Mouse (Mus musculus) midbrain, embryonic 12.5 days (tissue): Measurements from ENCODE around the gene Zdhhc22. TPM values are rescaled to one million over a fixed set of nuclear protein-coding genes. Genes with fewer than 3 reads are reported as not detected.

Experiments
- ATAC-seq: fragments of 200-750 bp; cut with Nextera tagmentation; 2 replicates; pipeline ENCODE4 v1.8.0; 2017; ENCODE audit warnings: low read depth, moderate TSS enrichment, moderate library complexity; ENCODE audit not compliant: low FRiP score
- H3K27ac ChIP-seq: fragments of 300-500 bp; sonication (generic); replicated peaks from 2 replicates; pipeline ENCODE4 v1.5.1; 2016; ENCODE audit warnings: mild to moderate bottlenecking
- H3K27me3 ChIP-seq: fragments of 300-500 bp; sonication (generic); 2 replicates; pipeline ENCODE4 v1.6.1; 2016; ENCODE audit warnings: mild to moderate bottlenecking
- H3K36me3 ChIP-seq: fragments of 300-500 bp; sonication (generic); 2 replicates; pipeline ENCODE4 v1.6.1; 2016
- H3K4me1 ChIP-seq: fragments of 300-500 bp; sonication (generic); 2 replicates; pipeline ENCODE4 v1.6.1; 2016
- H3K4me2 ChIP-seq: fragments of 300-500 bp; sonication (generic); replicated peaks from 2 replicates; pipeline ENCODE4 v1.6.1; 2016; ENCODE audit warnings: mild to moderate bottlenecking, moderate library complexity
- H3K4me3 ChIP-seq: fragments of 300-500 bp; sonication (generic); 2 replicates; pipeline ENCODE4 v1.5.1; 2016; ENCODE audit warnings: mild to moderate bottlenecking
- H3K9ac ChIP-seq: fragments of 300-500 bp; sonication (generic); replicated peaks from 2 replicates; pipeline ENCODE4 v1.6.1; 2016; ENCODE audit warnings: mild to moderate bottlenecking, moderate library complexity
- H3K9me3 ChIP-seq: fragments of 300-500 bp; sonication (generic); 2 replicates; pipeline ENCODE4 v1.6.1; 2016; ENCODE audit warnings: mild to moderate bottlenecking
- WGBS: fragments of 180-500 bp; shearing (Covaris S2); methylation state at CpG from one replicate; pipeline ENCODE4 v1.1.7; 2016; 5-methylcytosine and 5-hydroxymethylcytosine counted together
- polyA plus RNA-seq: library from polyadenylated mRNA; unstranded; fragments of >200 nt; fragmentation: Nextera tagmentation; extraction: Ambion mirVana; gene quantifications from 2 replicates; pipeline ENCODE4 v1.2.1, GENCODE M21; 2016

The Zdhhc22 gene
- 0.98 and 1.9 TPM in 2 replicates for polyA plus RNA-seq

- 0 out of 2 replicates have a peak within 1 kb of the TSS, but pooled peaks have one; percentile 21 for H3K27ac ChIP-seq
- peaks cover 70% of the 10 kb centered on the region for H3K27me3 ChIP-seq
- H3K4me2 ChIP-seq: peak within 1 kb of the TSS; percentile 90
- no peaks in the 10 kb centered on the region for H3K9me3 ChIP-seq
- peaks cover 27% of the 10 kb centered on the region for H3K4me1 ChIP-seq
- peak within 1 kb of the TSS; percentile 59 for H3K9ac ChIP-seq
- 1% methylated on average over 55 of the region's 68 CpGs for WGBS
- peak within 1 kb of the TSS; percentile 53 for H3K4me3 ChIP-seq
- ATAC-seq: peak; percentile 74
- no peaks in the 10 kb centered on the region for H3K36me3 ChIP-seq
These were observed at the start of gene Zdhhc22 for GRCm38 (mm10) chr12:86989890-86990754. Gene Zdhhc22, minus strand, starts transcription at chr12:86990430.

- 92% methylated on average over 7 of the region's 7 CpGs for WGBS
- Histone ChIP-seq H3K9ac (no peak overlapping the region), H3K27ac (no peak overlapping the region), H3K4me2 (no peak overlapping the region), H3K4me1 (no peaks in the 10 kb centered on the region), H3K4me3 (no peak overlapping the region), H3K27me3 (peaks cover 3% of the 10 kb centered on the region; the same call in 1 of the 2 replicates), H3K9me3 (no peaks in the 10 kb centered on the region), H3K36me3 (no peaks in the 10 kb centered on the region)
- ATAC-seq: no peak
These were observed 46.4 kb upstream of the Zdhhc22 start for GRCm38 (mm10) chr12:87036631-87037030.

- Histone ChIP-seq H3K9ac (no peak overlapping the region), H3K36me3 (no peaks in the 10 kb centered on the region), H3K4me1 (peaks cover 6% of the 10 kb centered on the region), H3K4me3 (no peak overlapping the region), H3K27ac (no peak overlapping the region), H3K4me2 (no peak overlapping the region), H3K9me3 (no peaks in the 10 kb centered on the region), H3K27me3 (peaks cover 21% of the 10 kb centered on the region)
- ATAC-seq: no peak
- 88% methylated on average over 5 of the region's 5 CpGs for WGBS
These were observed 41.0 kb upstream of the Zdhhc22 start for GRCm38 (mm10) chr12:87031163-87031763.

- Histone ChIP-seq H3K4me2 (no peak overlapping the region), H3K4me1 (peaks cover 8% of the 10 kb centered on the region), H3K9me3 (no peaks in the 10 kb centered on the region), H3K27me3 (peaks cover 26% of the 10 kb centered on the region), H3K4me3 (no peak overlapping the region), H3K27ac (no peak overlapping the region), H3K36me3 (no peaks in the 10 kb centered on the region), H3K9ac (no peak overlapping the region)
- no peak for ATAC-seq
- WGBS: 71% methylated on average over 5 of the region's 5 CpGs
These were observed 39.2 kb upstream of the Zdhhc22 start for GRCm38 (mm10) chr12:87029251-87029976.

GRCm38 (mm10) chr12:87028068-87028467 is 37.8 kb upstream of the Zdhhc22 start:
- H3K4me2 ChIP-seq: no peak overlapping the region

GRCm38 (mm10) chr12:87027391-87027790 is 37.2 kb upstream of the Zdhhc22 start:
- peaks cover 8% of the 10 kb centered on the region for H3K4me1 ChIP-seq
- peak overlapping the region; percentile 69 for H3K4me2 ChIP-seq
- H3K4me3 ChIP-seq: peak overlapping the region; percentile 47; the same call in 1 of the 2 replicates
- 57% methylated on average over 5 of the region's 5 CpGs for WGBS
- H3K27ac ChIP-seq: no peak overlapping the region
- no peak overlapping the region for H3K9ac ChIP-seq
- H3K9me3 ChIP-seq: no peaks in the 10 kb centered on the region
- ATAC-seq: no peak
- H3K36me3 ChIP-seq: no peaks in the 10 kb centered on the region
- H3K27me3 ChIP-seq: peaks cover 26% of the 10 kb centered on the region

More at GRCm38 (mm10) chr12:87028068-87028467, 37.8 kb upstream of the Zdhhc22 start:
- 69% methylated on average over 2 of the region's 2 CpGs for WGBS
- no peak overlapping the region for H3K27ac ChIP-seq
- peaks cover 26% of the 10 kb centered on the region for H3K27me3 ChIP-seq
- no peaks in the 10 kb centered on the region for H3K9me3 ChIP-seq
- no peak for ATAC-seq
- H3K4me1 ChIP-seq: peaks cover 8% of the 10 kb centered on the region
- H3K9ac ChIP-seq: no peak overlapping the region
- H3K4me3 ChIP-seq: no peak overlapping the region
- no peaks in the 10 kb centered on the region for H3K36me3 ChIP-seq

GRCm38 (mm10) chr12:87026871-87027240 is 36.6 kb upstream of the Zdhhc22 start:
- ATAC-seq: peak; percentile 30; the same call in 1 of the 2 replicates
- H3K9ac ChIP-seq: peak overlapping the region; percentile 58
- H3K27me3 ChIP-seq: peaks cover 26% of the 10 kb centered on the region
- H3K36me3 ChIP-seq: no peaks in the 10 kb centered on the region
- WGBS: 17% methylated on average over 8 of the region's 8 CpGs
- H3K9me3 ChIP-seq: no peaks in the 10 kb centered on the region
- no peak overlapping the region for H3K27ac ChIP-seq
- H3K4me1 ChIP-seq: peaks cover 8% of the 10 kb centered on the region
- H3K4me3 ChIP-seq: peak overlapping the region; percentile 47
- H3K4me2 ChIP-seq: peak overlapping the region; percentile 69

- no peaks in the 10 kb centered on the region for H3K9me3 ChIP-seq
- peak overlapping the region; percentile 47 for H3K4me3 ChIP-seq
- H3K4me2 ChIP-seq: peak overlapping the region; percentile 69
- peaks cover 26% of the 10 kb centered on the region for H3K27me3 ChIP-seq
- H3K36me3 ChIP-seq: no peaks in the 10 kb centered on the region
- no peak overlapping the region for H3K27ac ChIP-seq
- peaks cover 8% of the 10 kb centered on the region for H3K4me1 ChIP-seq
- ATAC-seq: peak; percentile 73
- peak overlapping the region; percentile 58 for H3K9ac ChIP-seq
- 4% methylated on average over 30 of the region's 30 CpGs for WGBS
These were observed 36.1 kb upstream of the Zdhhc22 start for GRCm38 (mm10) chr12:87026109-87026870.

- Histone ChIP-seq H3K4me1 (peaks cover 8% of the 10 kb centered on the region), H3K36me3 (no peaks in the 10 kb centered on the region), H3K9ac (no peak overlapping the region), H3K9me3 (no peaks in the 10 kb centered on the region), H3K27me3 (peaks cover 26% of the 10 kb centered on the region), H3K27ac (no peak overlapping the region), H3K4me3 (no peak overlapping the region), H3K4me2 (no peak overlapping the region)
- ATAC-seq: no peak
- 85% methylated on average over 3 of the region's 3 CpGs for WGBS
These were observed 33.2 kb upstream of the Zdhhc22 start for GRCm38 (mm10) chr12:87023456-87023855.

GRCm38 (mm10) chr12:87022006-87022405 is 31.8 kb upstream of the Zdhhc22 start:
- Histone ChIP-seq H3K4me2 (no peak overlapping the region), H3K4me1 (peaks cover 8% of the 10 kb centered on the region), H3K4me3 (no peak overlapping the region), H3K36me3 (no peaks in the 10 kb centered on the region), H3K9me3 (no peaks in the 10 kb centered on the region), H3K9ac (no peak overlapping the region), H3K27ac (no peak overlapping the region), H3K27me3 (peaks cover 13% of the 10 kb centered on the region)
- ATAC-seq: no peak
- WGBS: 91% methylated on average over 2 of the region's 2 CpGs

- Histone ChIP-seq H3K36me3 (no peaks in the 10 kb centered on the region), H3K4me3 (no peak within 1 kb of the TSS), H3K9ac (no peak within 1 kb of the TSS), H3K4me2 (no peak within 1 kb of the TSS), H3K4me1 (no peaks in the 10 kb centered on the region), H3K27me3 (peaks cover 3% of the 10 kb centered on the region), H3K9me3 (no peaks in the 10 kb centered on the region), H3K27ac (no peak within 1 kb of the TSS)
- WGBS: 84% methylated on average over 6 of the region's 6 CpGs
- no peak for ATAC-seq
These were observed 30.8 kb upstream of the Zdhhc22 start, which contains the start of gene Tmem63c for GRCm38 (mm10) chr12:87021040-87021439. Gene Tmem63c, plus strand, starts transcription at chr12:87021340.
